Comparison of ENCODE assay signal across 9 mouse cellular contexts in the genomic region with DNA sequence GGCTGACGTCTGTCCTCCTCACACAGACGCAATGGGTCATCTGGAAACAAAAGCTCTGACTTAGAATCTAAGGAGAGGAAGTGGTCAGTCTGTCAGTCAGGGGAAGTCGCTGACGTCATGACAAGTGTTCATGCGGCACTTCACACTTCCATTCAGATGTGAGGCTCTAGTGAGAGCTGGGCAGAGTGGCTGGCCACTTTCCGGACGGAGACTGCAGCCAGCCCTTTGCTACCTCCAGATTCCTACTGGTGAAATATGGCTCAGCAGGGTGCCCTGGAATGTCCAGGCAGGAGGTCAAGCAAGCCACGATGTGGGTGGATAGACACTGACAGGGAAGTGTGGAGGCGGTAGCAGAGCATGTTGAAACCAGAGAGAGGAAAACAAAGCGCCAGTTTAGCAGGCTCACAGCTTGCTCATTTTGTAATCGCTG.
A peak's percentile ranks its signal among the peaks of the same experiment; 100 is the strongest.
DNase-seq lines count a peak whose midpoint lies in the region; ATAC-seq and TF ChIP-seq lines count a peak whose summit lies in the region.
"Had no signal": no experiment of that assay in that cellular context is flagged by ENCODE, and none has a peak within 500 bp of the region (broad histone marks: within the 10 kb centered on the region; RNA-seq: fewer than 3 reads in every experiment).

No protein-coding gene starts in this region.

- DNase-seq in 3134 (ENCODE audit: extremely low read depth, insufficient read length, low spot score): peak; percentile 50
- no peak for DNase-seq in cerebellum, postnatal 10 days
- DNase-seq in right cerebral cortex, postnatal 4 days: no peak

- H3K4me1 ChIP-seq in heart, embryonic 15.5 days (replicated peaks): peaks cover 32% of the 10 kb centered on the region
- H3K4me1 ChIP-seq in liver, embryonic 16.5 days (ENCODE audit: control insufficient read depth, low read depth, low read length): peaks cover 43% of the 10 kb centered on the region
- H3K4me1 ChIP-seq in intestine, postnatal 0 days (replicated peaks; ENCODE audit: control insufficient read depth, insufficient read depth, low read length): no peaks in the 10 kb centered on the region; the same call in 1 of the 2 replicates

- H3K4me3 ChIP-seq in heart, embryonic 15.5 days: no peak overlapping the region
- H3K4me3 ChIP-seq in liver, embryonic 16.5 days (ENCODE audit: low read depth, low read length): no peak overlapping the region
- no peak overlapping the region for H3K4me3 ChIP-seq in intestine, postnatal 0 days (ENCODE audit: low read depth, low read length)
- H3K4me3 ChIP-seq: lung, embryonic 15.5 days had no signal

- no peaks in the 10 kb centered on the region for H3K27me3 ChIP-seq in heart, embryonic 15.5 days
- no peaks in the 10 kb centered on the region for H3K27me3 ChIP-seq in liver, embryonic 16.5 days (ENCODE audit: control insufficient read depth, insufficient read depth, low read depth, low read length)
- no peaks in the 10 kb centered on the region for H3K27me3 ChIP-seq in intestine, postnatal 0 days (replicated peaks; ENCODE audit: control insufficient read depth, insufficient read depth, low read length)
- H3K27me3 ChIP-seq: lung, embryonic 15.5 days had no signal

- ATAC-seq in CD4-positive, CD25-positive, alpha-beta regulatory T cell, adult 4 months: peak; percentile 29
- no peak for ATAC-seq in heart, embryonic 15.5 days (replicated peaks; ENCODE audit: insufficient number of reproducible peaks, insufficient read depth, low FRiP score, low read depth)
- peak; percentile 55 for ATAC-seq in liver, embryonic 16.5 days (ENCODE audit: low read depth)
- ATAC-seq in megakaryocyte-erythroid progenitor cell, adult 5-6 weeks (replicated peaks; ENCODE audit: low FRiP score, low TSS enrichment, poor library complexity, severe bottlenecking): no peak
- ATAC-seq in intestine, postnatal 0 days: no peak

- no peaks in the 10 kb centered on the region for H3K9me3 ChIP-seq in heart, embryonic 15.5 days (replicated peaks)
- no peaks in the 10 kb centered on the region for H3K9me3 ChIP-seq in liver, embryonic 16.5 days (replicated peaks; ENCODE audit: control insufficient read depth, low read length)
- no peaks in the 10 kb centered on the region for H3K9me3 ChIP-seq in intestine, postnatal 0 days (ENCODE audit: control insufficient read depth)
- H3K9me3 ChIP-seq: lung, embryonic 15.5 days had no signal

- H3K4me2 ChIP-seq in heart, embryonic 15.5 days: no peak overlapping the region
- no peak overlapping the region for H3K4me2 ChIP-seq in liver, embryonic 16.5 days (ENCODE audit: low read depth, low read length)
- no peak overlapping the region for H3K4me2 ChIP-seq in intestine, postnatal 0 days (replicated peaks; ENCODE audit: low read depth)
- H3K4me2 ChIP-seq: lung, embryonic 15.5 days had no signal

- no peak overlapping the region for H3K9ac ChIP-seq in heart, embryonic 15.5 days
- no peak overlapping the region; the same call in 1 of the 2 replicates for H3K9ac ChIP-seq in liver, embryonic 16.5 days (ENCODE audit: low read depth, low read length)
- H3K9ac ChIP-seq in intestine, postnatal 0 days (ENCODE audit: low read depth, low read length): no peak overlapping the region
- H3K9ac ChIP-seq: lung, embryonic 15.5 days had no signal

- TF ChIP-seq CTCF in intestine, postnatal 0 days (IDR thresholded peaks at IDR 0.05; ENCODE audit: low read depth): no peak

- H3K36me3 ChIP-seq in heart, embryonic 15.5 days: no peaks in the 10 kb centered on the region
- no peaks in the 10 kb centered on the region for H3K36me3 ChIP-seq in liver, embryonic 16.5 days (ENCODE audit: control insufficient read depth, insufficient read depth)
- peaks cover 8% of the 10 kb centered on the region for H3K36me3 ChIP-seq in intestine, postnatal 0 days (ENCODE audit: control insufficient read depth, insufficient read depth)

- WGBS in heart, embryonic 15.5 days: 35% methylated on average over 11 of the region's 11 CpGs
- WGBS in liver, embryonic 16.5 days (ENCODE audit: insufficient replicate concordance): 32% methylated on average over 11 of the region's 11 CpGs
- 73% methylated on average over 11 of the region's 11 CpGs for WGBS in intestine, postnatal 0 days

- H3K27ac ChIP-seq in heart, embryonic 15.5 days: peak overlapping the region; percentile 44
- peak overlapping the region; percentile 79 for H3K27ac ChIP-seq in liver, embryonic 16.5 days (ENCODE audit: low read length)
- no peak overlapping the region for H3K27ac ChIP-seq in intestine, postnatal 0 days (ENCODE audit: low read depth, low read length)
- H3K27ac ChIP-seq: lung, embryonic 15.5 days had no signal

Comparison
In these comparisons a context has a peak if more than half of its experiments do, and no peak if none do; other contexts are left out.
1. ATAC-seq: peak in CD4-positive, CD25-positive, alpha-beta regulatory T cell, adult 4 months (single experiment) and liver, embryonic 16.5 days (single experiment); none in heart, embryonic 15.5 days (single experiment), megakaryocyte-erythroid progenitor cell, adult 5-6 weeks (single experiment) and intestine, postnatal 0 days (single experiment).